Mouse (Mus musculus) embryo, embryonic 11 days (tissue): Measurements from ENCODE around the gene H13.
A peak's percentile ranks its signal among the peaks of the same experiment; 100 is the strongest.

Experiments used
- DNase-seq: peaks from one replicate; pipeline ENCODE4 v3.0.0-alpha.2; 2015

The H13 gene

GRCm38 (mm10) chr2:152736748-152737147, 67.5 kb downstream of the H13 start:
- peak; percentile 72 for DNase-seq

DNA sequence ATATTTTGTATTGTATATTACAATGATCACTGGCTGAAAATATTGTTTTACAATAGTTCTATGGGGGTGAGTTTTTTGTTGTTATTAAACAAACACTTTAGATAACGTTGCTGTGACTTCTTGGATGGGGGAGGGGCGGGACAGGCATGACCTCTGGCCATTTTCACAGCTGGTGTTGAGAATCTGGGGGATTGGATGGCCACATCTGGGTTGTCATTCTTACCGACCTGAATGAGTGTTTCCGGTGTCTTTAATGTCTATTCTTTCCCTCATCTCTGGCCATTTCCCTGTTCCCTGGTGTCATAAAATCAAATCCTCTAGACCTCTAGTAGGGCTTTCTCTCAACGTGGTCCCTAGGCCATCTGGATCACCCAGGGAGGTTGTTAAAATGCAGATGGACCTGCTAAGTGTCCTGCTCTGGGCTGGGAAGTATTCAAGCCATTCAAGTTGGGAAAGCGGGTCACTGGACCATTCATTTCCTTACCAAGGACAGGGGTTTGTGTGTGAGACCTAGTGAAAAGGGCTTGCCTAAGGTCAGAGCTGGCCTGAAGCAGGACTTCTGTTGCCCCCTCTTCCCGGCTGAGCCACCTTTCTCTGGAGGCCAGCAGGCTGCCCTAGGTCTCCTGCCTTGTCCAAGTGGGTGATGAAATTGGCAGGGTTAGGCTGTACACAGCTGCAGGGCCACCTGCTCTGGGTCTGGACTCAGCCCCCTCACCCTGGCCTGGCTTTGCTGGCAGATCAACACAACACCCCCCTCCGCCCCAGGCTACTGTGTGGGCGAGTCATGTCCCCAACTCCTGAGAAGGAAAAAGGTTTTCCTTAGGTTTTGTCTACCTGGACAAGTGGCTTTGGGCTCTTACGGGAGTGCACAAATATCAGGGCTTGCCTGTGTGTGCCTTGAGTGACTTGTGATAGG, 68.3 kb downstream of the H13 start:
- peak; percentile 60 for DNase-seq

DNA sequence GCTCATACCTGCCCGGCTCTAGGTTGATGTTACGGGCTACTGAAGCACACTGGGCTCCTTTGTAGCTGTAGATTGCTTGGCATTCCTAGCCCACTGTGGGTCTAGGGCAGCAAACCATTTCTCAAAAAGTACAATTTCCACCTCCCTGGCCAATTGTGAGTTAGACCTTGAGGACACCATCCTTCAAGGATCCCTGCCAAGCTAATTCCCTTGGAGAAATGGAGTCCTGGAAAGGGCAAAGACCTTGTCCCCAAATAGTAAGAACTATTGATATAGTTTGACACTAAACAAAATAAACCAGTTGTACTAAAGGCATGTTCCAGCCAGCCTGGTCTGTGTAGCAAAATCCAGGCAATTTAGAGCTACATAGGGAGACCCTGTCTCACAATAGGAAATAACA, 69.1 kb downstream of the H13 start:
- DNase-seq = no peak

DNA sequence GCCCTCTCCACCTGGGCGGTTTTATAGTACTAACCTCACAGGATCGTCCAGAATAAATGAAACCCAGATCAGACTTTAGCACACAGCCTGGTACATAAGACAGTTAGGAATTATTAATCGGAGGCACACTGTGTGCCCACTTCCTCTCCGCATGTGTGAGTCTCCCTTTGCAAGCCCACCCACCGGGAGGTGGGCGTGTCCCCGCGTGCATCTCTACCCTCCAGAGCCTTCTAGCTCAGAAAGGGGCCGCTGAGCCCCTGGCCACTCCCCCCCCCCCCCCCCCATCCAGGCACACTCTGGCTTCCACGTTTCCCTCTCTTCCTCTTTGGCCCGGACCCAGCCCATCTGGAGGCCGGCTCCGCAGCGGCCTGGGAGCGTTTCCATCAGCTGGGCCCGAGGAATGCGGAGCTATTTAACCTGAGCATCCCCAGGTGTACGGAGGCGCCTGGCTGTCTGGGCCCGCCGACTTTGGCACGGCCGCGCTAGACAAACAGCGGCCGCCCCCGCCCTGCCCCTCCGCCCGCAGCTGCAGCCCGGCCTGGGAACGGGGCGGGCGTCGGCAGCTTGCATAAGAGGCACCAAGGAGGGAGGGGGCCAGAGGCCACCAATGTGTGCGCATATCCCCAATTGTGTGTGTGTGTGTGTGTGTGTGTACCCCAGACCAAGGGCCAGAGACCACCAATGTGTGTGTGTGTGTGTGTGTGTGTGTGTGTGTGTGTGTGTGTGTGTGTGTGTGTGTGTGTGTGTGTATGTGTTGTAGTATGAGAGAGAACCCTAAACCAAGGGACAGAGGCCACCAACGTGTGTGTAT, 70.0 kb downstream of the H13 start:
- DNase-seq = peak; percentile 91

DNA sequence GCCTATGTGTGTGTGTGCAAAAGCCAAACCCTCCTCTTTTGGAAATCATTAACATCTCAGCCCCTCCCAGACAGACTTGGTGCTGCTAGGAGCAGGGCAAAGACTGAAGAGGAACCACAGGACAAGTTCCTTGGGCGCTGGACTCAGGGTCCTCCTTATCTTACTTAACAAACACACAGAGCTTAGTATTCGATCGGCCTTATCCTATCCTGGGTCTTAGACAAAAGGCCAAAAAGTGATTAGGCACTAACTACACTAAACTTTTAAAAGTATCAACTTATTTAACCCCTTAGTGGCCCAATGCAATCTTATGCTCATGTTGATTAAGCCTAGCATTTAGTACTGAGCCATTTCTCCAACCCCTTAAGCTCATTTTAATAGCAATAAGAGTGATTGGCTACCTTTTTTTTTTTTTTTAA, 70.6 kb downstream of the H13 start:
- DNase-seq = peak; percentile 59

GRCm38 (mm10) chr2:152740490-152740889, 71.2 kb downstream of the H13 start:
- DNase-seq = no peak

DNA sequence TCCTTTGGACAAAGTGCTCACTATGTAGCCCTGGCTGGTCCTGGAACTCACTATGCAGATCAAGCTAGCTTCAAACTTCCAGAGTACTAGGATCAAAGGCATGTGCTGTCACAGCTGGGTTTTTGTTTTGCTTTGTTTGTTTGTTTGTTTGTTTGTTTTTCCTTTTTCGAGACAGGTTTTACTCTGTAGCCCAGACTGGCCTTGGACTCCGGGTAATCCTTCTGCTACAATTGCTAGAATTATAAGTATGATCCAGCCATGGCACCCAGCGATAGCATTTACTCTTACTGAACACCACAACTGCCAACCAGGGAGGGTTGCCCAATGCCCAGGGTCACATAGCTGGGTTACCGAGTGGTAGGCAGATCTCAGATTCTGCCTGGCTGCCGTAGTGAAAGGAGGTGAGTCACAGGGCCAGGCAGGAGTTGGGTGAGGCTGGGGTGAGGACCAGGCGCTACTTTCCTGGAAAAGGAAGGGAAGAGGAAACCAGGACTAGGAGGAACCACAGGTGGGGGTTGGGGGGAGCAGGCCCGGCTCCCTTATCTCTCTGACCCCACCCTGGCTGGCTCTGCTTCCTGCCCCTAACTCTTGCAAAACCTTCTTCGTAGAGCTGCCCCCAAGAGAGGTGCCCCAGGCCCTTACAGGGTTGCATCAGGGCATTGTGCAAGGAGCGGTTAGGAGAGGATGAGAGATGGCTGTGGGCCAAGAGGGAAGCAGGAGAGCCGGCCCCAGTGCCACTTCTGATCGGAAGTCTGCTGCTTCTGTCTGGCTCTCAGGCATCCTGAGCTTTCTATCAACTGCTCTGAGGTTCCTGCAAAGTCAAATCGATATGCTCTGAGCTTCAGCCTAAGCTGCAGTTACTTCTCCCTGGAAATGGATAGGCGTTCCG, 72.1 kb downstream of the H13 start:
- peak; percentile 68 for DNase-seq

- peak; percentile 85 for DNase-seq
Observed at GRCm38 (mm10) chr2:152742435-152742834, 73.2 kb downstream of the H13 start.

DNA sequence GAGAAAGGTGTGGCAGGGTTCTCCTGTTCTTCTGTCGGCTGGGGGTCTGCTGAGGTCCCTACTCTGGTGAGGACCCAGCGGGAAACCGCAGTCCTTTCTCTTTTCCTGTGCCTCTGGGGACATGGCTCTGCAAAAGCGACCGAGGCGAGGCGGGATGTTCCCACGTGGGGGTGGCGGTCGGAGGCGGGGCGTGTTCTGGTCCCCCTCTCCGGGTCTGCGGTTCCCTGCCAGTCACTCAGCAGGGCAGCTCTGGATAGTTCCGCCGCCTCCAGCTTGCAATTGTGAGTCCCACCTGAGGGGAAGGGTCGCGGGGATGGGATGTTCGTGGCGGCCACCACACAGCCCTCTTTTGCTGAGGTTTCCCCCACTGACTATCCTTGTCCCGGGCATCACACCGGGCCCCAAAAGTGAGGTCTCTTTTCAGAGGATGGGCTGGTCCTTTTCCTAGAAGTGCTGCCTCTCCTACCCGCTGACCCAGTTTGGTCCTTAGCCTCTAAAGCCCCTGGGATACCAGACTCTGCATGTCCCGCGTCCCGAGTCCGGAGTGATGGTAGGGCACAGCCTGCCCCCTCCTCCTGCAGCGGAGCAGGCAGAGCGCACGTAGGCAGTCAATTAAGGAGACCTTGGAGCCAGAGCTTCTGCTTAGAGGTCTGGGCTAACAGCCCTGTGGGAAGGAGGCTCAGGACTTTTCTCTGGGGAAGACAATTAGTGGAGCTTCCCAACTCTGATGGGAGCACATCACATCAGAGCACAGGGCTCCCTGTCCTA, 84.9 kb downstream of the H13 start, which contains the start of gene Cox4i2:
TSS of gene Cox4i2 (plus strand) at position 230 of the 768 bp plus-strand sequence.
- peak; percentile 52 for DNase-seq

- no peak for DNase-seq
Observed at GRCm38 (mm10) chr2:152756474-152757393, 87.5 kb downstream of the H13 start.

GRCm38 (mm10) chr2:152757478-152757877, 88.2 kb downstream of the H13 start:
- no peak for DNase-seq
